Mouse (Mus musculus): ENCODE data around the gene Zg16.

Gene Zg16

GRCm38 (mm10) chr7:127066317-127066716 lies 20.8 kb downstream of the Zg16 start:
- DNase-seq: no peak

GRCm38 (mm10) chr7:127065538-127065937 lies 21.6 kb downstream of the Zg16 start:
- DNase-seq: no peak

DNA sequence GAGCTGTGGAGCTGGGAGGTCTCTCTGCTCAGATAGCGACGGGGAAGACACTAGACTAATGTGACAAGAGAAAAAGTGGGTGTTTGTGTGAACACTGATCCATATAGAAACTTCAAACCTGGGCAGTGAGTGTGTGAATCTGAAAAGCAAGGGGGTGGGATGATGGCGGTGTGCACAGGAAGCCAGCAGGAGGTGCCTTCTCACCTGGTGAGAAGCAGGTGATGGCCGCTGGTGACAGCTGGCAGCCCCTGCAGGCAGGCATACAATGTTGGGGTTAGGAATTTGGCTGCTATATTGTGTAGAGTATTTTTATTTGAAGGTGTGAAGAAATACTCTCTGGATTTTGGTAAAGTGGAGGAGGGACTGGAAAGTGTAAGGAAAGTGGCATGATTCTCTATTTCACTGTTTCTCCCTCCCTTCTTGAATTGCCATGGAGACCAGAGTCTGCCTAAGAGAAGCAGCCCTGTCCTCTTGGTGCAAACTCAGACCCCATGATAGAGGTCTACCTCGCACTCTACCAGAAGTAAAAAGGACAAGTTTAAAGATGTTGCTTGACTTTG lies 32.0 kb downstream of the Zg16 start:
- DNase-seq: no peak

DNA sequence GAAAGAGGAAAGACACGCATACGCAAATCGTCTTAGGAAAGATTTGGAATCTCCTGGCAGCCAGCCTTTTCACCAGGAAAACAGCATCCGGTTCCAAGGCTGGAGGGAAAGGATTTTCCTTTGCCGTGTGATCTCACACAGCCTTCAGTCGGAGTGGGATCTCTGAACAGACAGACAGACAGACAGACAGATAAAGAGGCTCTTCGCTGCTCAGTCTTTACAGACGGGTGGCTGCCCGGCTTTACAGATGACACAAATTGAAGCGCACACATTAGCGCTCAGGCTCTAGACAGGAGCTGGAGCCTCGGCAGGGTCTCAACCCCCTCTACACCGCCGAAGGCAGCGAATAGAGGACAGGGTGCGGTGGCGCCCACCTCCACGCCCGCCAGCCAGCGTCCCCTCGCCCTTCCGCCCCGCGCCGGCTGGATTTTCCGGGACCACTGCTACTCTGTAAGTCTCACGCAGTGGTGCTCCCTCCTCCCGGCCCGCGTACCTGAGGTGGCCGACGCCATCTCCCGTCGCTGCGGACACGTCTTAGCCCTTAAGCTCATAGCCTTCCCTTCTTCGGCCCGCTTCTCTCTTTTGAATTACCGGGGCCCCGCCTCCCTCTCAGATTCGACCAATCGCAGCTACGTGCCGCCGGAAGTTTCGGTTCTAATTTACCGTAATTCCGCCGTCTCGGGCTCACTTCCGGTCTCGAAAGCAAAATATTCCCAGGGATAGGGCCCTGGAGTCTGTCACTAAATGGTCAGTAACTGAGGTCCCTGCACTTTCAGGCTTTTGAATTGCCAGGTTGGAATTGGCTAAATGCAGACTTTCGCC lies 45.1 kb downstream of the Zg16 start, which contains the start of gene Kif22:
TSS of gene Kif22 (minus strand) at position 621 of the 822 bp plus-strand sequence.
- peak; percentile 91 for DNase-seq

GRCm38 (mm10) chr7:127031244-127031643 lies 55.9 kb downstream of the Zg16 start:
- no peak for DNase-seq

DNA sequence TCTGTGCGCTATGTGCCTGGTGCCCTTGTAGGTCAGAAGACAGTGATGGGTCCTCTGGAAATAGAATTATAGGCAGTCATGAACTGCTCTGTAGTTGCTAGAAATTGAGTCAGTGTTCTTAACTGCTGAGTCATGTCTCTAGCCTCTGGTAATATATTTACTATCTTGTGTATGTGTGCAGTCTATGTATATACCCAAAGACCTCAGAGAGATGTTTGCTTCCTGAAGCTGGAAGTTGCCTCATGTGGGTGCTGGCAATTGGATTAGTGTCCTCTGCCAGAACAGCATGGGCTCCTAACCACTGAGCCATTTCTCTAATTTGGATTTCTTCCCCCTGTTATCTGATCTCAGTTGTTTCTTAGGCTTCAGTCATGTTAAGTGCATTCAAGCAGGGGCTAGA lies 57.0 kb downstream of the Zg16 start:
- no peak for DNase-seq

DNA sequence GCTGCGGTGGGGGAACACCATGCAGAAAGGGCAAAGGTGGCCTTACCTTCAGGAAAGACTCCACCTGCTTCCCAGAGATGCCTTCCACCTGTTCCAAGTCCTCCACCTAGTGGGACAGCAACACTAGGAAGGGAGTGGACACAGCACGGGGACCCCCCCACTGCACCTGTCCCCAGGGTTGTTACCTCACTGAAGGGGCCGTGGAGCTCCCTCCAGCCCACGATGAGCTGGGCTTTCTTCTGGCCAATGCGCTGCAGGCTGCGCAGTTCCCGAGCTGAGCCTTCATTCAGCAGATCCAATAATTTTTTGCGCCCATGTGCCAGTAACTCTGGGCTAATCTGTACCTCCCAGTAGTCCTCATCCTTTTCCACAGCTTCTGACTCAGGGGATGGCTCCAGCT lies 59.2 kb downstream of the Zg16 start:
- no peak for DNase-seq

DNA sequence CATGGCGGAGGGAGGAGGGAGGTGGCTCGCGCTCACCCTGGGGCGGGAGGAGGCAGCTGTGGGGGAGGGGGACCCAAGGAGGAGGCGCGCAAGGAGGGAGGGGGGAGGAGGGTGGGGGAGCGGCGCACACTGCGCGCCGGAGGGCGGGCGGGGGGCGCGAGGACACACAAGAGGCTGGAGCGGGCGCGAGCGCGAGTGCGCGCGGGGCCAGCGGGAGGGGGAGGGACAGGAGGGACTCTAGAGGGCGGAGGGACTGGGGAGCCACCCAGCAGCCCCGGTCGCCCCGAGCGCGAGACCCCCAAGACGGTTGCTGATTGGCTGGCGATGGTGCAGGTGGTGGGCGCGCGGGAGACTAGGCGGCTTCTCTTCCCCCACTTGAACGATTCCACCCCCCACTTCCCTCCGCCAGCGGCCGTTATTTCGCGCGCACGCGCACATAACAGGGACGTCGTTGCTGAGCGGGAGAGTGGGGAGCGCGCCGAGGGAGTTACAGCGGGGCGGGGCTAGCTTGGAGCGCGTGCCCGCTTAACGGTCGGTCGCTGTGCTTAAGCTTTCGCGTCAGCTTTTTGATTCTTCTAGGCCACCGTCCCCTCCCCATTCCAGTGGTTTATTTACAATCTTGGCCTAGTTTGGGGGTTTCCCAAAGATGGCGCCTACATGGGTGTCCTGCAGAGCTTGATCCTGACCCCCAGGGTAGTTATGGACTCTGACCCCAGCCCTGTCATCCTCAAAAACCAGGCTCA lies 60.0 kb downstream of the Zg16 start, which contains the start of gene Maz:
TSS of gene Maz (minus strand) at position 54 of the 743 bp plus-strand sequence.
- peak; percentile 100 for DNase-seq

- DNase-seq: no peak
Observed at GRCm38 (mm10) chr7:127026616-127026983, 60.5 kb downstream of the Zg16 start.

DNA sequence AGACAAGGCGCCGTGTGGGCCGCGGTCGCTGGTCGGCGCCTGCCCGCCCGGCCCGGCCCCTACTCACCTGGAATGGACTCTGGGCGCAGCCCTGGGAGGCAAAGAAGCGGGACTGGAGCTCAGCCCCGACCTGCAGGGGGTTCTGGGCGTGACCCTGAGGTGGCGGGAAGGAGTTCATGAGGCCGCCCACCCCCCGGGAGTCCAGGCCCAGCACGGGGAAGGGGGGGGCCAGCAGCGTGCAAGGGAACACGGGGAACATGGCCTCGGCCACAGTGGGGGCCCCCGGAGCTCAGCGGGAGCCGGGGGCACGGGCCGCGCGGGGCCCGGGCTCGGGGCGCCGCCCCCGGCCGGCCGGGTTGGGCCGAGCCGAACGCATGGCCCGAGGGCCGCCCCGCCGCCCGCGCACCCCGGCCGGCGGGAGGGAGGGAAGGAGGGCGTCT lies 60.9 kb downstream of the Zg16 start:
- peak; percentile 78 for DNase-seq

DNA sequence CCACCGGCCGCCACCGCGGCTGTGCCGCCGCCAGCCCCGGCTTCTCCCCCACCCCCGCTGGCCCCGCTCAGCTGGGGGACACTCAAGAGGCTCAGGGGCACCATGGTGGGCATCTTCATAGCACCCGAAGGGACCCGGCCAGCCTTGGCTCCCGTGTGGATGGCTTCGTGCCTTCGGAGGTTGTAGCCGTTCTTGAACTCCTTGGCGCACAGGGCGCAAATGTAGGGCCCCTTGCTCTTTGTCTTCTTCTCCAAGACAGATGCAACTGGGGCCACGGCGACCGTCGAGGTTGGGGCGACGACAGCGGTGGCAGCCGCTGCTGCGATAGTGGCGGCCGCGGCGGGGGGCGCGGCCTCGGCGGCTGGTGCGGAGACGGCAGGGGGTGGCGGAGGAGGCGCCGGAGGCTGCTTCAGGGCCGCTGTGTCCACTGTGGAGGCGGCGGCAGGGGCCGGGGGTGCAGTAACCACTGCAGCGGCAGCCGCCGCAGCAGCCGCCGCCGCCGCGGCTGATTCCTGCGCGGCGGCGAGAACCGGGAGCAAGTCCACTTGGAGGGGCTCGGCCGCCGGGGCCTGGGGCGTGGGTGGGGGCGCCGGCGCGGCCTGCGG lies 61.5 kb downstream of the Zg16 start:
- peak; percentile 59 for DNase-seq

GRCm38 (mm10) chr7:127024755-127025555 lies 62.2 kb downstream of the Zg16 start:
- DNase-seq: peak; percentile 86

DNA sequence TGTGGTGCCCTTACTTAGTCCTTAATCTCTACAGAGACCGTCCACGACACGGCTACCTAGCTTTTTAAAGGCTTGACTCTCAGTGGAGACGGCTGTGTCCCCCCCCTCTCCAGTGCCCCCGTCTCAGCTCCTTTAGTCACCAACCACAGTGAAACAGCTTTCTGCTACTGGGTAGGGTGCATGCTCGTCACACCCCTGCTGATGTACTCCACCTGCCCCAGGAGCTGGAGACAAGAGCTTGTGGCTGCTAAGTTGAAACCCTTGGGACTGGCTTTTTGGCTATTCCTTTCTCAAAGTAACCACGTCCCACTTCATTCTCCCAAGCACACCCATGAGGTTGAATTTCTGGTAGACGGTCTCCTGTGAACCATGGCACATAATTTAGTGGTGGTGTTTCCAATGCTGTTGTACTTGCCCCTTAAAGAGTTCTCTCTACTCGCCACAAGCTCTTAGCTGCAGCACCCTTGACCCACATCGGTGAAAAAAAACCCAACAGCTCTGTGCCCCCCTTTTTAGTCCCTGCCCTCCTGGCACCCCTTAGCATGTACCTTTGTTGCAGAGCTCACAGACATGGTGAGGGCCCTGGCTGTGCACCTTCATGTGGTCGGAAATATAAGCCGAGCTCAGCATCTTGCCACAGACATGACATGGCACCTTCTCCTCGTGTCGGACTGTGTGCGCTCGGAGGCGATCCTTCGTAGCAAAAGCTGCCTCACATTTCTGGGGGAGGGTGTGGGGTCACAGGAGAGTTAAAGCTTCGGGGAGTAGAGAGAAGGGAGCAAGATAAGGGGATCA lies 63.0 kb downstream of the Zg16 start:
- DNase-seq: no peak

DNA sequence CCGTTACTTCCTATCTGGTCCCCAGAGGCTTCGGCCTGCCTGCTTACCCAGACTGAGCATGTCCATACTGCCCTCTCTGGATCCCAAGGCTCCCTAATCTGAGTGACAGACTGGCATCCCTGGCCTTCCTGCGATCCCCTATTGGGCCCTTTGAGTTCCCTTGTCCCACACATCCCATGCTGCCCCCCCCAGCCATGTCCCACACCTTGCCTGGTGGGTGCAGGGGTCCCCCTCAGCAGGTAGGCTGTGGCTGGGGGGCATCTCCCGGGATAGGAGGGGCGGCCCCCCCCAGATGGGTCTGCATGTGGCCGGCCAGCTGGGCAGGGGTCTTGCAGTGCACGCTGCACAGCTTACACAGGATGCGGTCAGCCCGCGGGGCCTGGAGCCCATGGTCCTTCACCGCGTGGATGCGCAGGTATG lies 63.8 kb downstream of the Zg16 start:
- no peak for DNase-seq

- no peak for DNase-seq
Observed at GRCm38 (mm10) chr7:127022528-127023271, 64.4 kb downstream of the Zg16 start.

- DNase-seq: no peak
Observed at GRCm38 (mm10) chr7:127021563-127022527, 65.3 kb downstream of the Zg16 start.

DNA sequence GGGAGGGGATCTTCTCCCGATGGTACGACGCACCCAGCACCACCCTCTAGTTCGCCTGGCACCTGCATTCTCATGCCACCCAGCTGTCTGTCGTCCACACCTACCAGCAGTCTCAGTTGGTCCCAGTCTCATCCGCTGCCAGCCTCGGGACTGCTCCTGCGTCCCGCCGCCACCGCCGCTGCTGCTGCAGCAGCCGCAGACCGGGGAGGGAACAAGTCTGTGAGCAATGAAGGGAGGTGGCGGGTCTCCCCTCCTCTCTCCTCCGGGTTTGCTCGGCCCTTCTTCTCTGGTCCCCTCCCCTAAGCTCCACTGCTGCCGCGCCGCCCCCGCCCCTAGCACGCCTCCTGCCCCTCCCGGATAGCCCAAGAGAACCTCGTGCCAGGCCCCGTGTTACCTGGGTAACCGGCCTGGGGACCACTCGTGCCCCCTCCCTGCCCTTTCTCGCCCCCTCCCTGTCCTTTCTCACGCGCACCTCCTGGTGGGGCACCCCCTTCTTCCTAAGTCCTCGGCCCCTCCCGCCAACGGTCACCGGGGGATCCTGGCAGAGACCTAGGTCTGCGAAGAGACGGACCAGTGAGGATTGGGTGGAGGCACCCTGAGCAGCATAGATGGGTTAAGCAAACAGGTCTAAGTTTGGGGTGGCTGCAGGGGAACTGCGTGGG lies 66.1 kb downstream of the Zg16 start, which contains the start of the genes Gm42742 and Prrt2:
TSS of gene Gm42742 (minus strand) at position 197 of the 662 bp plus-strand sequence.
TSS of gene Prrt2 (minus strand) at position 311 of the 662 bp plus-strand sequence.
- no peak for DNase-seq

DNA sequence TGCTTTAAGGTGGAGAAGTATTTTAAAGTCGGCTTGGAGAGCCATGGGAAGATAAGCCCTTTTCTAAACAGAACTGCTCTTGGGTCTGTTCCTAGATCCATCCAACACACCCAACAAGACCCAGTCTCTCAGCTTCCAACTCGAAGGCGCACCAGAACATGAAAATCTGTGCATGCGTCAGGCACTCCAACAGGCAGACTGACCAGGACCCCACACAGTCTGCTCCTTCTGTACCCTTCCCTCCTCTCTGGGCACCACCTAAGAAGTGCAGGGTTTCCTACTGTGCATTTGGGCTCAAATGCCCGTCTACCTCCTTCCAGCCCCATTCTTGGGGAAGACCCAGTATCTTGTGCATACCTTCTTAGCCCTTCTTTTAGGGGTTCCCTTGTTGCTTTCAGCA lies 66.6 kb downstream of the Zg16 start:
- no peak for DNase-seq

DNA sequence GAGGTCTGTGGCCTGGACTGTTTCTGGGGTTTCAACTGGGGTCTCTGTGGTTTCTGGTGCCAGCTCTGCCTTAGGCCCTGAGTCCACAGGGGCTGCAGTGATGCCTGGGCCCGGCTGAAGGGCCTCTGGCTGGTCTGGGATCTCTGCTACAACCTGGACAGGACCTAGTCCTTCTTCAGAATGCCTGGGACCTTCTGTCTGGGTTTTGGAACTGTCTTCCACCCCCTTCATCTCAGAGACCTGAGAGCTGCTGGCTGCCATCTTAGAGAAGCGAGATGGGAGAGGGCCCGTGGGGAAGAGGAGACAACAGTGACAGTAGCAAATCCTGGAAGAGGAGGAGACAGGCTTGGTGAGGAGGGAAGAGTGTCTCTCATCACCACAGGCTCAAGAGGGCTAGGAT lies 67.1 kb downstream of the Zg16 start:
- no peak for DNase-seq

All from kidney, adult 18-20 months (tissue).